Mouse (Mus musculus) MEL (cell line): Measurements from ENCODE around the gene Man2c1.

Experiments used
- CHD1 ChIP-seq: IDR thresholded peaks from 2 replicates; pipeline ENCODE4 v1.6.1; 2012; ENCODE audit warnings: low read depth, mild to moderate bottlenecking, inconsistent platforms, low read length, improper control_type of control experiment
- CTCF ChIP-seq, 3 experiments: IDR thresholded peaks in 2 of 3; conservative IDR thresholded peaks in 1 of 3; 2 replicates each; pipeline ENCODE4 v1.5.1; 2011 to 2012; ENCODE audit warnings: low read length in 3 of 3, low read depth in 2 of 3, mild to moderate bottlenecking in 2 of 3, improper control_type of control experiment in 1 of 3, inconsistent platforms in 1 of 3, mixed read lengths in 1 of 3, moderate library complexity in 1 of 3; ENCODE audit not compliant: control insufficient read depth in 1 of 3, insufficient read depth in 1 of 3, poor library complexity in 1 of 3, severe bottlenecking in 1 of 3
- EP300 ChIP-seq, 2 experiments: IDR thresholded peaks; 2 replicates each; pipeline ENCODE4 v1.6.1; 2011; ENCODE audit warnings: improper control_type of control experiment in 2 of 2, low read length in 2 of 2, low read depth in 1 of 2, mild to moderate bottlenecking in 1 of 2
- MAFK ChIP-seq: IDR thresholded peaks from 2 replicates; pipeline ENCODE4 v1.6.1; 2011; ENCODE audit warnings: low read depth, mild to moderate bottlenecking, low read length, improper control_type of control experiment, borderline replicate concordance
- MAX ChIP-seq: IDR thresholded peaks from 2 replicates; pipeline ENCODE4 v1.6.1; 2011; ENCODE audit warnings: low read length, improper control_type of control experiment
- MYC ChIP-seq: IDR thresholded peaks from 2 replicates; pipeline ENCODE4 v1.6.1; 2011; ENCODE audit warnings: low read depth, mild to moderate bottlenecking, low read length, improper control_type of control experiment, moderate library complexity
- NRF1 ChIP-seq: IDR thresholded peaks from 2 replicates; pipeline ENCODE4 v1.6.1; 2014; ENCODE audit warnings: low read depth, mild to moderate bottlenecking, inconsistent platforms, low read length, improper control_type of control experiment, moderate library complexity; ENCODE audit not compliant: poor library complexity, insufficient read depth, severe bottlenecking
- POLR2A ChIP-seq, 2 experiments: IDR thresholded peaks; 2 replicates each; pipeline ENCODE4 v1.6.1; 2011 to 2012; ENCODE audit warnings: low read length in 2 of 2, mild to moderate bottlenecking in 2 of 2, control low read depth in 1 of 2, improper control_type of control experiment in 1 of 2, low read depth in 1 of 2, moderate library complexity in 1 of 2; ENCODE audit not compliant: control insufficient read depth in 1 of 2, insufficient read depth in 1 of 2, poor library complexity in 1 of 2
- POLR2AphosphoS5 ChIP-seq: IDR thresholded peaks from 2 replicates; pipeline ENCODE4 v1.6.1; 2012; ENCODE audit warnings: low read depth, borderline replicate concordance, mild to moderate bottlenecking, inconsistent platforms, low read length, moderate library complexity, mixed read lengths
- RAD21 ChIP-seq: IDR thresholded peaks from 2 replicates; pipeline ENCODE4 v1.6.1; 2011; ENCODE audit warnings: mild to moderate bottlenecking, low read depth, low read length, improper control_type of control experiment
- TAL1 ChIP-seq: IDR thresholded peaks from 2 replicates; pipeline ENCODE4 v1.6.1; 2012; ENCODE audit warnings: mild to moderate bottlenecking, inconsistent platforms, low read length, moderate library complexity, mixed read lengths
- ZMIZ1 ChIP-seq: IDR thresholded peaks from 2 replicates; pipeline ENCODE4 v1.6.1; 2012; ENCODE audit warnings: low read depth, mild to moderate bottlenecking, inconsistent platforms, low read length, improper control_type of control experiment, moderate library complexity

DNA sequence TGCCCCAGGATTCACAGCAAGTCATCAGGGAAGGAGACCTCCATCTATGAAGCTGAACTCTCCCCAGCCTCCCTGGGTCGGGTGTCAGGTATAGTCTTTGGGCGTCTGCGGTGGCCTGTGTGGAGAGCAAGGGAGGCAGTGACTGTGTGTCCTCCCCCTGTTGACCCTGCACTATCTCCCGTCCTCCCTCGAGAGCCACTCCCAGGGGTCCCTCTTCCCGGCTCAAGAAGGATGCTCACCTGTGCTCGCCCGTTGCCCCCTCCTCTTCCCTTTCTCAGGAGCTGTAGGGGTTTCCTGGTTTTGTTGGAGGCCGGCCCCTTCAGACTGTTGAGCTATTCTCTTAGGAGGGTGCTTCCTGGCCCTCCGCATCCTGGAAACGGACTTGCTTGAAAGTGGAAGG is 12.7 kb downstream of the Man2c1 start:
- no peak for TF ChIP-seq MAFK
- no peak for TF ChIP-seq CTCF (IDR thresholded peaks at IDR 0.05 in 2 of 3, conservative IDR thresholded peaks at IDR 0.05 in 1 of 3; ENCODE audit: control insufficient read depth in 1 of 3, insufficient read depth in 1 of 3, low read depth in 2 of 3, low read length in 3 of 3, poor library complexity in 1 of 3, severe bottlenecking in 1 of 3)
- no peak for TF ChIP-seq EP300 (IDR thresholded peaks at IDR 0.05; ENCODE audit: low read depth in 1 of 2, low read length in 2 of 2)
- TF ChIP-seq RAD21: no peak
- no peak for TF ChIP-seq POLR2A (IDR thresholded peaks at IDR 0.05; ENCODE audit: control insufficient read depth in 1 of 2, insufficient read depth in 1 of 2, low read depth in 1 of 2, low read length in 2 of 2, poor library complexity in 1 of 2)
- TF ChIP-seq ZMIZ1: no peak
- TF ChIP-seq CHD1: no peak
- no peak for TF ChIP-seq POLR2AphosphoS5
- no peak for TF ChIP-seq MAX
- no peak for TF ChIP-seq TAL1
- no peak for TF ChIP-seq MYC
- no peak for TF ChIP-seq NRF1
